Mouse (Mus musculus): ENCODE results near the gene Abl1.

GRCm38 (mm10) chr2:31810444-31810843, 122.3 kb downstream of the Abl1 start, which contains the start of gene Qrfp:
- TF ChIP-seq CTCF (IDR thresholded peaks at IDR 0.05; ENCODE audit: low read depth) (no peak), EP300 (IDR thresholded peaks at IDR 0.05; ENCODE audit: low read depth) (no peak)
